ENCODE assay signal across 25 mouse cellular contexts in genomic region chr16:31215271-31215670, GRCm38 (mm10).
"Had no signal": no experiment of that assay in that cellular context is flagged by ENCODE, and none has a peak within 500 bp of the region (broad histone marks: within the 10 kb centered on the region; RNA-seq: fewer than 3 reads in every experiment).

No protein-coding gene starts in this region.

- H3K9me3 ChIP-seq: heart, embryonic 13.5 days; heart, embryonic 15.5 days; intestine, embryonic 15.5 days; limb, embryonic 10.5 days had no signal

- DNase-seq: gastrocnemius, adult 2 months; gastrocnemius, postnatal 10 days; gastrocnemius, postnatal 25 days; heart, adult 2 months; heart, postnatal 4 days; kidney, adult 18-20 months; kidney, adult 8-10 months; kidney, postnatal 10 days; kidney, postnatal 25 days; kidney, postnatal 4 days; liver had no signal

- H3K4me1 ChIP-seq: heart, embryonic 13.5 days; heart, embryonic 15.5 days; hindbrain, embryonic 10.5 days; hindbrain, embryonic 12.5 days; intestine, embryonic 15.5 days; limb, embryonic 10.5 days; limb, embryonic 12.5 days had no signal

- H3K9ac ChIP-seq: heart, embryonic 13.5 days; heart, embryonic 15.5 days; hindbrain, embryonic 12.5 days; hindbrain, embryonic 14.5 days; intestine, embryonic 15.5 days; limb, embryonic 12.5 days had no signal

- H3K36me3 ChIP-seq: heart, embryonic 13.5 days; heart, embryonic 15.5 days; hindbrain, embryonic 10.5 days; hindbrain, embryonic 12.5 days; intestine, embryonic 15.5 days; limb, embryonic 10.5 days; limb, embryonic 12.5 days had no signal

- ATAC-seq: hindbrain, embryonic 16.5 days; inflammation-experienced regulatory T-cells, adult 6 months; intestine, embryonic 15.5 days; intestine, postnatal 0 days had no signal

- H3K27me3 ChIP-seq: heart, embryonic 13.5 days; heart, embryonic 15.5 days; hindbrain, embryonic 12.5 days; intestine, embryonic 15.5 days had no signal

- H3K4me3 ChIP-seq: gastrocnemius, adult 2 months; heart, adult 2 months; heart, embryonic 13.5 days; heart, embryonic 15.5 days; hindbrain, embryonic 10.5 days; hindbrain, embryonic 12.5 days; intestine, embryonic 15.5 days; layer of hippocampus, adult 2 months; left cerebral cortex, adult 2 months; limb, embryonic 10.5 days; limb, embryonic 12.5 days had no signal

- H3K4me2 ChIP-seq: heart, embryonic 11.5 days; heart, embryonic 13.5 days; heart, embryonic 15.5 days; hindbrain, embryonic 12.5 days; hindbrain, embryonic 14.5 days; intestine, embryonic 15.5 days; limb, embryonic 12.5 days had no signal

- H3K27ac ChIP-seq: gastrocnemius, adult 2 months; heart, adult 2 months; heart, embryonic 13.5 days; heart, embryonic 15.5 days; hindbrain, embryonic 10.5 days; hindbrain, embryonic 12.5 days; hindbrain, embryonic 14.5 days; intestine, embryonic 15.5 days; layer of hippocampus, adult 2 months; left cerebral cortex, adult 2 months; limb, embryonic 10.5 days; limb, embryonic 12.5 days had no signal
